Mouse (Mus musculus): ENCODE measurements around the gene Irf9. TPM values are rescaled to one million over a fixed set of nuclear protein-coding genes. Genes with fewer than 3 reads are reported as not detected.
A peak's percentile ranks its signal among the peaks of the same experiment; 100 is the strongest.

Irf9 gene
- polyA plus RNA-seq, 1 experiment from 2014 or later = 14.7 TPM

DNA sequence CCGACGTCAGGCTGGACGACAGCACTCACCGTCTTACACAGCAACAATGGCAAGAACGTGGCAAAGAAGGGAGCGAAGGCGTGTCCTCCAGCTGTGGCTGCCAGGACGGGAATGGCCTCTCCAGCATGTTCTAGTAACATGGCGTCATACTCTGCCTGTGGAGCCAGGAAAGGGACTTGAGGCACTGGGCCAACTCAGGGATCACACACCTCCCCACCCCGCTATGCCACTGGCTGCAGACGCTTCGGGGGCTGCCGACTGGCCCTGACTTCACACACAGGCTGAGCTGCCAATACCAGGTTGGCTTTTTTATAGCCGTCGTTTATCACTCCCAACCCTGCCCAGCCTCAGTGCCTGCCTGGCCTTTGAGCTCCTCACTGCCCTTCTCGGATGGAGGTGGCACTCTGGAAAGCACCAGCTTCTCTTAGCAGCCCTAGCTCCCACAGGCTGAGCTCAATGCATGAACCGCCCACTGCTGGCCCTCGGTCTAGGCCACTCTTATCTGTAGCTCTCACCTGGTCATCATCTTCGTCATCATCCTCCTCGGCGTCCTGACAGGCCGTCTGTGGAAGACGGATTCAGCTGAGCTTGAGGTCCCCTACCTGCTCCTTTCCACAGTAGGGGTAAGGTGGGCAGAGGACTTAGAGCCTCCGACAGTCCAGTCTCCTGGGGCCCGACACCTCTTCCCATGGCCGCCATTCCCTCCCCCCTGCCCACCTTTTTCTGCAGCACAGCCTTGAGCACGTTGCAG lies 24.9 kb downstream of the Irf9 start:
- Histone ChIP-seq H3K9me3 (ENCODE audit: control insufficient read depth, low read length) (no peaks in the 10 kb centered on the region), H3K4me1 (replicated peaks; ENCODE audit: control insufficient read depth, insufficient read depth) (no peaks in the 10 kb centered on the region), H3K36me3 (ENCODE audit: control insufficient read depth, insufficient read depth, low read length) (peaks cover 46% of the 10 kb centered on the region), H3K4me3 (ENCODE audit: low read depth, low read length) (no peak overlapping the region), H3K4me2 (replicated peaks; ENCODE audit: low read depth) (no peak overlapping the region), H3K27me3 (ENCODE audit: control insufficient read depth, insufficient read depth, low read length) (no peaks in the 10 kb centered on the region), H3K27ac (replicated peaks) (no peak overlapping the region), H3K9ac (ENCODE audit: low read length) (no peak overlapping the region)
- WGBS = 89% methylated on average over 27 of the region's 27 CpGs
- TF ChIP-seq CTCF (IDR thresholded peaks at IDR 0.05; ENCODE audit: low read depth) = no peak
- TF ChIP-seq EP300 (optimal IDR thresholded peaks at IDR 0.05) = no peak
- DNase-seq (ENCODE audit: low spot score) (no peak), ATAC-seq (ENCODE audit: low FRiP score, low TSS enrichment) (no peak)

DNA sequence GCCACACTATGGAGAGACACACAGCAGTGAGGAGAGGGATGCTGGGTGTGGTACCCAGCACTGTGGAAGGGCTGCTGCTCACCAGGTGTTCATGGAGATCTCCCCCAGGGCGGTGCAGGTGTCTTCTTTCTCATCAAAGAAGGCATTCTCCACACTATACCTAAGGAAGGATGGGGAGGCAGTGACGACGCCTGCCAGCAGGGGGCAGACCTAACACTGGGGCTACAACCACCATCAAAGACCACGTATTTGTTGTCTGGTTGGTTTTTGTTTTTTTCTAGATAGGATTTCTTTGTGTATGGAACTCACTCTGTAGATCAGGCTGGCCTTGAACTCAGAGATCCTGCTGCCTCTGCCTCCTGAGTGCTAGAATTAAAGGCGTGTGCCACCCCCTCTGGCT lies 25.9 kb downstream of the Irf9 start:
- WGBS = 42% methylated on average over 5 of the region's 5 CpGs
- no peak overlapping the region for H3K27ac ChIP-seq (replicated peaks)
- H3K27me3 ChIP-seq (ENCODE audit: control insufficient read depth, insufficient read depth, low read length) = no peaks in the 10 kb centered on the region
- peaks cover 46% of the 10 kb centered on the region for H3K36me3 ChIP-seq (ENCODE audit: control insufficient read depth, insufficient read depth, low read length)
- no peaks in the 10 kb centered on the region for H3K4me1 ChIP-seq (replicated peaks; ENCODE audit: control insufficient read depth, insufficient read depth)
- H3K4me2 ChIP-seq (replicated peaks; ENCODE audit: low read depth) = no peak overlapping the region
- ATAC-seq (ENCODE audit: low FRiP score, low TSS enrichment) (peak; percentile 18; the same call in 1 of the 2 replicates), DNase-seq (ENCODE audit: low spot score) (peak; percentile 60)
- TF ChIP-seq EP300 (optimal IDR thresholded peaks at IDR 0.05) (no peak), CTCF (IDR thresholded peaks at IDR 0.05; ENCODE audit: low read depth) (peak; percentile 82)
- no peak overlapping the region for H3K4me3 ChIP-seq (ENCODE audit: low read depth, low read length)
- no peak overlapping the region for H3K9ac ChIP-seq (ENCODE audit: low read length)
- no peaks in the 10 kb centered on the region for H3K9me3 ChIP-seq (ENCODE audit: control insufficient read depth, low read length)

GRCm38 (mm10) chr14:55634874-55635522 lies 31.6 kb downstream of the Irf9 start:
- WGBS = 3% methylated on average over 21 of the region's 23 CpGs
- peak overlapping the region; percentile 97 for H3K4me2 ChIP-seq (replicated peaks; ENCODE audit: low read depth)
- DNase-seq (ENCODE audit: low spot score) (no peak), ATAC-seq (ENCODE audit: low FRiP score, low TSS enrichment) (no peak; the same call in none of the 2 replicates)
- H3K4me3 ChIP-seq (ENCODE audit: low read depth, low read length) = peak overlapping the region; percentile 65
- no peak for TF ChIP-seq EP300 (optimal IDR thresholded peaks at IDR 0.05)
- TF ChIP-seq CTCF (IDR thresholded peaks at IDR 0.05; ENCODE audit: low read depth) = no peak
- H3K4me1 ChIP-seq (replicated peaks; ENCODE audit: control insufficient read depth, insufficient read depth) = no peaks in the 10 kb centered on the region
- H3K27ac ChIP-seq (replicated peaks) = peak overlapping the region; percentile 71
- no peaks in the 10 kb centered on the region for H3K9me3 ChIP-seq (ENCODE audit: control insufficient read depth, low read length)
- peak overlapping the region; percentile 74 for H3K9ac ChIP-seq (ENCODE audit: low read length)
- H3K36me3 ChIP-seq (ENCODE audit: control insufficient read depth, insufficient read depth, low read length) = peaks cover 30% of the 10 kb centered on the region
- H3K27me3 ChIP-seq (ENCODE audit: control insufficient read depth, insufficient read depth, low read length) = no peaks in the 10 kb centered on the region

GRCm38 (mm10) chr14:55635523-55636007 lies 32.2 kb downstream of the Irf9 start, which contains the start of gene Ipo4:
TSS of gene Ipo4 (minus strand) at chr14:55635957.
- TF ChIP-seq CTCF (IDR thresholded peaks at IDR 0.05; ENCODE audit: low read depth) (no peak), EP300 (optimal IDR thresholded peaks at IDR 0.05) (no peak)
- DNase-seq (ENCODE audit: low spot score) = peak; percentile 92
- no peaks in the 10 kb centered on the region for H3K4me1 ChIP-seq (replicated peaks; ENCODE audit: control insufficient read depth, insufficient read depth)
- 2% methylated on average over 33 of the region's 33 CpGs for WGBS
- peaks cover 24% of the 10 kb centered on the region for H3K36me3 ChIP-seq (ENCODE audit: control insufficient read depth, insufficient read depth, low read length)
- H3K4me3 ChIP-seq (ENCODE audit: low read depth, low read length) = peak within 1 kb of the TSS; percentile 65
- H3K4me2 ChIP-seq (replicated peaks; ENCODE audit: low read depth) = peak within 1 kb of the TSS; percentile 97
- H3K27me3 ChIP-seq (ENCODE audit: control insufficient read depth, insufficient read depth, low read length) = no peaks in the 10 kb centered on the region
- ATAC-seq (ENCODE audit: low FRiP score, low TSS enrichment) = peak; percentile 88
- H3K9me3 ChIP-seq (ENCODE audit: control insufficient read depth, low read length) = no peaks in the 10 kb centered on the region
- H3K27ac ChIP-seq (replicated peaks) = peak within 1 kb of the TSS; percentile 71
- H3K9ac ChIP-seq (ENCODE audit: low read length) = peak within 1 kb of the TSS; percentile 74

GRCm38 (mm10) chr14:55637795-55638194 lies 34.4 kb downstream of the Irf9 start, which contains the start of gene Gm49378:
TSS of gene Gm49378 (minus strand) at chr14:55637895.
- no peak within 1 kb of the TSS for H3K9ac ChIP-seq (ENCODE audit: low read length)
- no peak within 1 kb of the TSS for H3K27ac ChIP-seq (replicated peaks)
- no peaks in the 10 kb centered on the region for H3K27me3 ChIP-seq (ENCODE audit: control insufficient read depth, insufficient read depth, low read length)
- WGBS = 92% methylated on average over 9 of the region's 9 CpGs
- TF ChIP-seq CTCF (IDR thresholded peaks at IDR 0.05; ENCODE audit: low read depth) (no peak), EP300 (optimal IDR thresholded peaks at IDR 0.05) (no peak)
- H3K4me2 ChIP-seq (replicated peaks; ENCODE audit: low read depth) = no peak within 1 kb of the TSS
- ATAC-seq (ENCODE audit: low FRiP score, low TSS enrichment) (no peak), DNase-seq (ENCODE audit: low spot score) (no peak)
- no peaks in the 10 kb centered on the region for H3K9me3 ChIP-seq (ENCODE audit: control insufficient read depth, low read length)
- H3K4me1 ChIP-seq (replicated peaks; ENCODE audit: control insufficient read depth, insufficient read depth) = no peaks in the 10 kb centered on the region; the same call in 1 of the 2 replicates
- H3K4me3 ChIP-seq (ENCODE audit: low read depth, low read length) = no peak within 1 kb of the TSS
- H3K36me3 ChIP-seq (ENCODE audit: control insufficient read depth, insufficient read depth, low read length) = peaks cover 13% of the 10 kb centered on the region

Data from stomach, postnatal 0 days (tissue).